Mouse (Mus musculus): Measurements from ENCODE around the gene Cbx1. TPM values are rescaled to one million over a fixed set of nuclear protein-coding genes. Genes with fewer than 3 reads are reported as not detected.
A peak's percentile ranks its signal among the peaks of the same experiment; 100 is the strongest.
"Not testable (repeated sequence)": the region's sequence is repeated elsewhere in the genome, so short reads cannot be mapped to it uniquely, and the experiment has no call there.

The Cbx1 gene
- polyA plus RNA-seq, 1 experiment from 2014 or later = 213 TPM

DNA sequence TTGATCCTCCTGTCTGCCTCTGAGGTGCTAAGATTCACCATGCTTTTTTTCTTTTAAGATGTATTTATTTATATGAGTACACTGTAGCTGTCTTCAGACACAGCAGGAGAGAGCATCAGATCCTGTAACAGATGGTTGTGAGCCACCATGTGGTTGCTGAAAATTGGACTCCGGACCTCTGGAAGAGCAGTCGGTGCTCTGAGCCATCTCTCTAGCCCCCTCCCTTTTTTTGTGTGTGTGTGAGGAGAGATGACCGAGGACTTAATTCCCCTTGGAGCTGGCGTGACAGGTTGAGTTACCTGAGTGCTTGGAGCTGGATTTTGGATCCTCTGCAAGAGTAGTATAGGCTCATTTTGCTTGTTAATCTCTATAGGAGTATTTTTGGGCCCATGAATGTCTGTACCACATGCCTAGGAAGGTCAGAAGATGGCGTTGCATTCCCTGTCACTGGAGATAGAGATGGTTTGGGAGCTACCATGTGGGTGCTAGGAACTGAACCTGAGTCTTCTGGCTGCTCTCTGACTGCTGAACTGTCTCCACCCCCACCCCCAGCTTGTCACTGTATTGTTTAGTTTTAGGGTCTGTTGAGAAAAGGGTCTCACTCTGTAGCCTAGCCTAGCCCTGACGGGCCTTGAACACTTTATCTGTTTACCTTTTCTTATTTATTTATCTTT is 20.8 kb downstream of the Cbx1 start:
- peaks cover 98% of the 10 kb centered on the region for H3K36me3 ChIP-seq (replicated peaks)
- 92% methylated on average over 6 of the region's 6 CpGs for WGBS

DNA sequence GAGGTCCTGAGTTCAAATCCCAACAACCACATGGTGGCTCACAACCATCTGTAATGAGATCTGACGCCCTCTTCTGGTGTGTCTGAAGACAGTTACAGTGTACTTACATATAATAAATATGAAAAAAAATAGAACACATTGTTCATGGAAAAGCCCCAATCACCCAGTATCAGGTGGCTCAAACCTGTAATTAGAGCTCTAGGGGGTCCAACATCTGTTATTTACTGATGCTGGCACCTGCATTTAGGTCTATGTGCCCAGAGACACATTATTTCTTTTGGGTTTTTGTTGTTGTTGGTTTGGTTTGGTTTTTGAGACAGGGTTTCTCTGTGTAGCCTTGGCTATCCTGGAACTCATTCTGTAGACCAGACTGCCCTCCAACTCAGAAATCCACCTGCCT is 22.3 kb downstream of the Cbx1 start:
- not testable (repeated sequence) for H3K27ac ChIP-seq (replicated peaks); H3K9me3 ChIP-seq; H3K4me1 ChIP-seq; H3K4me3 ChIP-seq; H3K27me3 ChIP-seq (replicated peaks; ENCODE audit: low read depth, poor library complexity, severe bottlenecking); DNase-seq (ENCODE audit: low spot score)
- peaks cover 98% of the 10 kb centered on the region for H3K36me3 ChIP-seq (replicated peaks)
- WGBS = 90% methylated on average over 1 of the region's 1 CpGs

More for the DNA sequence above, 20.8 kb downstream of the Cbx1 start:
- no peak for DNase-seq (ENCODE audit: low spot score)
- Histone ChIP-seq H3K4me3 (no peak overlapping the region), H3K4me1 (no peaks in the 10 kb centered on the region), H3K9me3 (no peaks in the 10 kb centered on the region), H3K27me3 (replicated peaks; ENCODE audit: low read depth, poor library complexity, severe bottlenecking) (no peaks in the 10 kb centered on the region), H3K27ac (replicated peaks) (no peak overlapping the region)

DNA sequence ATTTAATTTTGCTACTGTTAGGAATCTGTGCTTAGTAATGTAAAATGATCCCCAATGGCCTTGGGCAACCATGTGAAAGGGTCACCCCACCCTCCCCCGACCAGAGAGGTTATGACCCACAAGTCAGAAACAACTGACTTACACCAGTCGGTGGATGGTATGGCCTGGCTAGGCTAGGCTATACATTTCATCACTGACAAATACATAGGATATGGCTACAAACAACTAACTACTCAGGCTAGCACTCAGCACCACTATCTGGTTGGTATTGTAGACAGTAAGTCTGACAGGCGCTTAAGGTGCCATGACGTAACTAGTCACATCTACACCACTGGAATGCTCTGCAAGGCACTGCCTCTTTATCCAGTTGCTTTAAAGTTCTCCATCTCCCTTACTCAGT is 24.5 kb downstream of the Cbx1 start:
- peaks cover 98% of the 10 kb centered on the region for H3K36me3 ChIP-seq (replicated peaks)

DNA sequence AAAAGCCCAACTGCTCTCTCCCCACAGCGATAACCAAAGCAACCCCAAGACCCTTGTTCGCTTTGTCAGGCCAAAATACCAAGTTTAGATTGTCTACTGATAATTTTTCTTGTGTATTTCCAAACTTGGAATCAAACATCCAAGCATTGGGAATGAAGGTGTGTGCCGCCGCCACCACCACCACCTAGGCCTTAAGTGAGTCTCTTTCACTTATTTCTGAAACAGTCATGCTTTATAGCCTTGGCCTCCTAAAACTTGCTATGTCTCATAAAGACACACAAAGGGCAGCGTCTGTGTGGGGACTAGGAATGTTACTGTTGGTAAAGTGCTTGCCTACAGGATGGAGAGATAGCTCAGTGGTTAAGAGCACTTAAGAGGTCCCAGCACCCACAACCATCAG is 25.0 kb downstream of the Cbx1 start:
- Histone ChIP-seq H3K27me3 (replicated peaks; ENCODE audit: low read depth, poor library complexity, severe bottlenecking) (no peaks in the 10 kb centered on the region), H3K27ac (replicated peaks) (no peak overlapping the region), H3K9me3 (no peaks in the 10 kb centered on the region), H3K4me1 (no peaks in the 10 kb centered on the region), H3K36me3 (replicated peaks) (peaks cover 98% of the 10 kb centered on the region), H3K4me3 (no peak overlapping the region)
- no peak for DNase-seq (ENCODE audit: low spot score)
- 92% methylated on average over 5 of the region's 5 CpGs for WGBS

More for the DNA sequence above, 24.5 kb downstream of the Cbx1 start:
- no peaks in the 10 kb centered on the region for H3K27me3 ChIP-seq (replicated peaks; ENCODE audit: low read depth, poor library complexity, severe bottlenecking)
- H3K9me3 ChIP-seq = no peaks in the 10 kb centered on the region
- no peaks in the 10 kb centered on the region for H3K4me1 ChIP-seq
- no peak overlapping the region for H3K27ac ChIP-seq (replicated peaks)
- DNase-seq (ENCODE audit: low spot score) = no peak
- WGBS = 75% methylated on average over 4 of the region's 4 CpGs
- no peak overlapping the region for H3K4me3 ChIP-seq

DNA sequence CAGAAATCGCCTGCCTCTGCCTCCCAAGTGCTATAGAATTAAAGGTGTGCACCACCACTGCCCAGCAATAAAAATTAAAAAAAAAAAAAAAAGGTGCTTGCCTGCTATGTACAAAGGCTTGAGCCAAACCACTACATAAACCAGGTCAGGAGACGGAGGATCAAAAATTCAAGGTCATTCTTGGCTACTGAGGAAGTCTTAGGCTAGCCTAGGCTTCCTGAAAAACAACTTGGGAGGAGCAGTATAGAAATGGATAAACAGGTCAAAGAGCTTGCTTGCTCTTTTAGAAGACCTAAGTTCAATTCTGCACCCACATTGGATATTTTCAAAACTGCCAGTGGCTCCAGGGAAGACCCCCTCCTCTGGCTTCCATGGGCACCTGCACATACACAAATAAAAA is 25.5 kb downstream of the Cbx1 start:
- DNase-seq (ENCODE audit: low spot score) = no peak
- H3K4me1 ChIP-seq = no peaks in the 10 kb centered on the region
- WGBS = 86% methylated on average over 2 of the region's 2 CpGs

DNA sequence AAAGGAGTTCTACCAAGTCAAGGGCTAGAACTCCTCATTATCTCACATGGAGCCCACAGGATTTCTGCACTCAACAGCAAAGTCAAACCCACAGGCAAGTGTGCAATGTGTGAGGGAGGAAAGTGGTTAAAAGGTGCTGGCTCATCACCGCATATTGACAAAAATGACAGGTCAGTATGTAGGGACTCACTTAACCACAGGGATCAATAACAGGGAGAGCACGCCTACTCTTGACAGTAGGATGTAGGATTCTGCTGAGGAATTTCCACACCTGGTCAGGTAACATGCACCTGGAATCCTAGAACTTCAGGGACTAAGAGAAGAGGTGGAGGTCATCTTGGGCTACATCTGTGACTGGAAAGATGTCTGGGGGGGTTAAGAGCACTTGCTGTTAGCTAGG is 27.0 kb downstream of the Cbx1 start:
- no peak overlapping the region for H3K27ac ChIP-seq (replicated peaks)
- no peak overlapping the region for H3K4me3 ChIP-seq
- DNase-seq (ENCODE audit: low spot score) = no peak
- no peaks in the 10 kb centered on the region for H3K9me3 ChIP-seq
- H3K4me1 ChIP-seq = no peaks in the 10 kb centered on the region
- no peaks in the 10 kb centered on the region for H3K27me3 ChIP-seq (replicated peaks; ENCODE audit: low read depth, poor library complexity, severe bottlenecking)
- whole genome bisulfite sequencing = 94% methylated on average over 2 of the region's 2 CpGs
- peaks cover 98% of the 10 kb centered on the region for H3K36me3 ChIP-seq (replicated peaks)

More for the DNA sequence above, 25.5 kb downstream of the Cbx1 start:
- Histone ChIP-seq H3K27me3 (replicated peaks; ENCODE audit: low read depth, poor library complexity, severe bottlenecking) (no peaks in the 10 kb centered on the region), H3K9me3 (no peaks in the 10 kb centered on the region), H3K4me3 (no peak overlapping the region), H3K27ac (replicated peaks) (no peak overlapping the region), H3K36me3 (replicated peaks) (peaks cover 98% of the 10 kb centered on the region)

DNA sequence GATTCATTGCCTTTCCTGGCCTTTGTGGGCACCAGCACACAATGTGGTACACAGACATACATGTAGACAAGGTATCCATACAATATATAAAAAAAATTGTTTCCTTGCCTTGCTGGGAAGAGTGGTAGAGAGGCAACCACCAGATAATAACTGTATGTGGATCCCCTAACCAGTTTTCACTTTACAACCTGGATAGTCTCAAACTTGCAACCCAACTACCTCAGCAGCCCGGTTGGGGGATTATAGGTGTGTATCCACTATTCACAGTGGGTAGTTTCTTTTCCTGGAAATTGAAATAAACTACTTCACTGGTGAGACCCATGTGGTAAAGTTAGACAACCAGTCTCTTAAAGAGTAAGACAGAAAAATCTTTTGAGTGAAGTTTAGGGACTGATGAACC is 27.6 kb downstream of the Cbx1 start:
- DNase-seq (ENCODE audit: low spot score) = no peak
- Histone ChIP-seq H3K27me3 (replicated peaks; ENCODE audit: low read depth, poor library complexity, severe bottlenecking) (no peaks in the 10 kb centered on the region), H3K27ac (replicated peaks) (no peak overlapping the region), H3K4me3 (no peak overlapping the region), H3K4me1 (no peaks in the 10 kb centered on the region), H3K36me3 (replicated peaks) (peaks cover 98% of the 10 kb centered on the region), H3K9me3 (no peaks in the 10 kb centered on the region)
- 93% methylated on average over 1 of the region's 1 CpGs for WGBS

DNA sequence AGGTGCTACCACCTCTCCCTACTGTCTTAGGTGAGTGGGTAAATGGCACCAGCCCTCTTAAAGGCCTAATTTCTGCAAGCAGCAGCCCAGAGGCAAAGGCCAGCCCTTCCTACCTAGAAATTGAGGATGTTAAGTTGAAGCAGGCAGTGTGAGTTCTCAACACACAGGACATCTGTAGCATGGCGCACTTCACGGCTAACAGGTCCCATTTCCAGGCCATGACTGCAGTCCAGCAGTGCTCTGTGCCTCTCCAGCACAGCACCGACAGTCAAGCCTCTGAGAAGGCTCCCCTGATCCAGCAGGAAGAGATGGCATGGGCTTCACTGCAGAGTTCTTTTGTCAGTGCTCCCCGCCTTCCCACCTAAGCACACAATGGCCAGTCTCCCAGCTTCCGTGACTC is 28.1 kb downstream of the Cbx1 start:
- Histone ChIP-seq H3K27ac (replicated peaks) (no peak overlapping the region), H3K36me3 (replicated peaks) (peaks cover 98% of the 10 kb centered on the region), H3K4me3 (no peak overlapping the region), H3K4me1 (no peaks in the 10 kb centered on the region), H3K9me3 (no peaks in the 10 kb centered on the region), H3K27me3 (replicated peaks; ENCODE audit: low read depth, poor library complexity, severe bottlenecking) (no peaks in the 10 kb centered on the region)
- no peak for DNase-seq (ENCODE audit: low spot score)
- WGBS = 86% methylated on average over 5 of the region's 5 CpGs

DNA sequence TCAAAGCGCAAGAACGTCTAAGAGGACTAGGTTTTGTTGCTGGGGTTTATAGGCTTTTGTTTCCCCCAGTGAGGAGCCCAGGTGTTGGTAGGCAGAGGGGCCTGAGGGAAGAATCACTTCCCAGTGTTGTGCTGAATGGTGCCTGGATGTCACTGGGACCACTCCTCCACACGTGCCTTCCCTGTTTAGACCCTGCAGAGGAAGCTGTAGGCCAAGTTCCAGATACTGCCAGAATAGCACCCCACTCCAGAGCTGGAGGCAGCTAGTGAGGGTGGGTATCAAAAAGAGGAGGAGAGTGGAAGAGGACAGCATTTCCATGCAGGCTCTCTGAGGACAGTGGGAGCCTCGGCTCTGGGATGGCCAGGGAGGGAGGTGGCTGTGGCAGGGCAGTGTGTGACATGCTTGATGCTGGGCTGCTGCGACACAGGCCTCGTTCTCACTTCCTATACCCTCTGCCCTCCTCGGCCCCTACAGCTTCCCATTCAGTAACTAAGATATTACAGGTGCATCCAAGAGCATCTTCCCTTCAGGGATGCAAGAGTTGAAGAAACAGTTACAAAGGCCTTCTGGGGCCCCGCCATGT is 29.3 kb downstream of the Cbx1 start:
- H3K36me3 ChIP-seq (replicated peaks) = peaks cover 98% of the 10 kb centered on the region
- no peak overlapping the region for H3K4me3 ChIP-seq
- no peaks in the 10 kb centered on the region for H3K27me3 ChIP-seq (replicated peaks; ENCODE audit: low read depth, poor library complexity, severe bottlenecking)
- DNase-seq (ENCODE audit: low spot score) = no peak
- no peaks in the 10 kb centered on the region for H3K9me3 ChIP-seq
- H3K4me1 ChIP-seq = peaks cover 7% of the 10 kb centered on the region
- 88% methylated on average over 8 of the region's 8 CpGs for WGBS
- no peak overlapping the region for H3K27ac ChIP-seq (replicated peaks)

DNA sequence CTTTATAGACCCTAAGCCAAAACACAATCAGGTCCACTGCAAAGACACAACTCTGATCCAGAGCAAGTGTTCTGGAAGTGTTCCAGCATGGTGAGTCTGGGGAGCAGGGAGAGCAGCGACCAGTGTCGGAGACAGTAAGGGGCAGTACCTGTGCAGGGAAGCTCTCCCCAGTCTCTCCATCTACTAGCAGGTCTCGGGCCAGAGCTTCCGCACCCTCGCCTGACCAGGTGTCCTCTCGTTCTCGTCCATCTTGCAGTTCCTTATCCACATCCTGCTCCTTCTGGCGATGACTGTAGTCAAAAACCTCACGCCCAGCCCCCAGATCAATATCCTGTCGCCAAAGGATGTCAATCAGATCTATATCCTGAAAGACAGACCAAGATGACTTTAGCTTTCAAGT is 33.0 kb downstream of the Cbx1 start:
- peaks cover 89% of the 10 kb centered on the region for H3K36me3 ChIP-seq (replicated peaks)
- 95% methylated on average over 10 of the region's 10 CpGs for WGBS
- no peaks in the 10 kb centered on the region for H3K9me3 ChIP-seq
- DNase-seq (ENCODE audit: low spot score) = no peak
- H3K27me3 ChIP-seq (replicated peaks; ENCODE audit: low read depth, poor library complexity, severe bottlenecking) = no peaks in the 10 kb centered on the region
- H3K27ac ChIP-seq (replicated peaks) = no peak overlapping the region
- no peak overlapping the region for H3K4me3 ChIP-seq
- peaks cover 44% of the 10 kb centered on the region for H3K4me1 ChIP-seq

DNA sequence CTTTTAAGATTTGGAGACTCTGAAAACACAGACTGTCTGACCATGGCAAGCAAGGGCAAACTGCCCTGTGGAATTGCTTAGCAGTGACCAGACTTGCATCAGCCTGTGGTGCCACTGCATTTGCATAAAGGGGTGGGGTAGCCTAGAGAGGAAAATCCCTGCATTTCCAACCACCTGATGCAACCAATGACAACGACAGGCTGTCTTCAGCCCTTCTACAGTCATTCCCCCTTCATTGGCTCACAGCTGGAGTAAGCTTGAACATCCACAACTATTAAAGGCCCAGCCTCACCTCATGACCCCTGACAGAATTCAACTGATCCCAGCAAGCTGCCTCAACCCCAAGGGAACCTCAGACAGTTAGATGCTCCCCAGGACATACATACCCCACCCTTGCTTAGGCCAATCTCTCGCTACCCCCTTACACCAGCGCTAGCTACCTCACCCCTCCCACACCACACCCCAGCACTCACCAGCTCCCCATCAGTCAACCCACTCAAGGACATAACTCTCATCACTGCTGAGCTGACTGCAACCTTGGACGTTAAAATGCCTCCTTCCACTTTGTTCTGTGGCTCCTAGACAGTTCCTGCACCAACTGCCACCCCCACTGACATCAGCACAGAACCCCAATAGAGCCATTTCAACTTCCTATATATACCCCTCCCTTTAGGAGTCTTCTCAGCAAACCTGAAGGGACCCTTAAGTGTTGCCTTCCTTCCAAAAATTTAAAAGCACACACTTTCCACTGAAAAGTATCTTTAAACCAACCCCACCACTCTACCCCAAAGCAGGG is 33.9 kb downstream of the Cbx1 start:
- no peaks in the 10 kb centered on the region for H3K9me3 ChIP-seq
- DNase-seq (ENCODE audit: low spot score) = no peak
- H3K4me1 ChIP-seq = peaks cover 54% of the 10 kb centered on the region
- no peaks in the 10 kb centered on the region for H3K27me3 ChIP-seq (replicated peaks; ENCODE audit: low read depth, poor library complexity, severe bottlenecking)
- peak overlapping the region; percentile 85; the same call in 1 of the 2 replicates for H3K27ac ChIP-seq (replicated peaks)
- peak overlapping the region; percentile 69 for H3K4me3 ChIP-seq
- 40% methylated on average over 4 of the region's 4 CpGs for WGBS
- H3K36me3 ChIP-seq (replicated peaks) = peaks cover 89% of the 10 kb centered on the region

DNA sequence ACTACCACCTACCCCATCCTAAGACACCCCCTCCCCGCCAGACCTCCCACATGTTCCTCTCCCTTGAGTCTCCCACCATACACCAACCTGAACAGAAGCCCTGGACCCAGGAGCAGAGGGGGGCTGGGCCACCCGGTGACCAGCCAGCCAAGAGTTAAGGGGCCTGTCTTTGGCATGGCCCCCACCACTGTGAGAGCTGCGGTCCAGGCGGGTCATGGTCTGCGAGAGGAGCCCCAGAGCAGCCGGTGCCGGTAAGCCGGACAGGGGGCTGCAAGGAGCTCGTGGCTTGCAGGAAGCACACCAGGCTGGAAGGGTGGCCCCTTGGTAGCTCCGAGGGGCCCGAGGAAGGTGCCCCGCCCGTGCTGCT is 34.5 kb downstream of the Cbx1 start:
- peak overlapping the region; percentile 69 for H3K4me3 ChIP-seq
- peaks cover 59% of the 10 kb centered on the region for H3K4me1 ChIP-seq
- H3K36me3 ChIP-seq (replicated peaks) = peaks cover 87% of the 10 kb centered on the region
- no peaks in the 10 kb centered on the region for H3K27me3 ChIP-seq (replicated peaks; ENCODE audit: low read depth, poor library complexity, severe bottlenecking)
- no peak for DNase-seq (ENCODE audit: low spot score)
- H3K27ac ChIP-seq (replicated peaks) = peak overlapping the region; percentile 85
- 8% methylated on average over 13 of the region's 13 CpGs for WGBS
- no peaks in the 10 kb centered on the region for H3K9me3 ChIP-seq

Data from embryonic facial prominence, embryonic 10.5 days (tissue).